Mouse (Mus musculus) heart, embryonic 14.5 days (tissue): ENCODE results near the gene Ankrd65. TPM values are rescaled to one million over a fixed set of nuclear protein-coding genes. Genes with fewer than 3 reads are reported as not detected.
"Not testable (repeated sequence)": the region's sequence is repeated elsewhere in the genome, so short reads cannot be mapped to it uniquely, and the experiment has no call there.

Experiments
- ATAC-seq: fragments of 200-750 bp; cut with Nextera tagmentation; 2 replicates; pipeline ENCODE4 v1.8.0; 2017; ENCODE audit warnings: low read depth, moderate TSS enrichment; ENCODE audit not compliant: insufficient number of reproducible peaks, insufficient read depth, low FRiP score
- H3K27ac ChIP-seq, 2 experiments: fragments of 200-500 bp in 1 of 2; fragments of 300-500 bp in 1 of 2; sonication (generic) in 1 of 2; replicated peaks in 1 of 2; 2 replicates each; pipeline ENCODE4 v1.5.1; 2012 to 2014; ENCODE audit warnings: low read depth in 2 of 2, low read length in 2 of 2, control low read depth in 1 of 2, mild to moderate bottlenecking in 1 of 2, mixed read lengths in 1 of 2; ENCODE audit not compliant: control insufficient read depth in 1 of 2, insufficient read depth in 1 of 2
- H3K27me3 ChIP-seq: fragments of 300-500 bp; sonication (generic); 2 replicates; pipeline ENCODE4 v1.6.1; 2014; ENCODE audit warnings: mild to moderate bottlenecking, low read length, control low read depth; ENCODE audit not compliant: control insufficient read depth, insufficient read depth
- H3K36me3 ChIP-seq: fragments of 300-500 bp; sonication (generic); 2 replicates; pipeline ENCODE4 v1.6.1; 2014; ENCODE audit warnings: mild to moderate bottlenecking, control low read depth, low read length, mixed read lengths; ENCODE audit not compliant: control insufficient read depth, insufficient read depth
- H3K4me1 ChIP-seq, 2 experiments: fragments of 200-500 bp in 1 of 2; fragments of 300-500 bp in 1 of 2; sonication (generic) in 1 of 2; 2 replicates each; pipeline ENCODE4 v1.6.1; 2012 to 2014; ENCODE audit warnings: low read length in 2 of 2, control low read depth in 1 of 2, mixed read lengths in 1 of 2; ENCODE audit not compliant: control insufficient read depth in 2 of 2, insufficient read depth in 2 of 2
- H3K4me2 ChIP-seq: fragments of 300-500 bp; sonication (generic); 2 replicates; pipeline ENCODE4 v1.6.1; 2014; ENCODE audit warnings: mild to moderate bottlenecking, low read length
- H3K4me3 ChIP-seq, 2 experiments: fragments of 200-500 bp in 1 of 2; fragments of 300-500 bp in 1 of 2; sonication (generic) in 1 of 2; 2 replicates each; pipeline ENCODE4 v1.5.1; 2012 to 2014; ENCODE audit warnings: low read length in 2 of 2, mild to moderate bottlenecking in 2 of 2, control low read depth in 1 of 2, low read depth in 1 of 2, moderate library complexity in 1 of 2; ENCODE audit not compliant: control insufficient read depth in 1 of 2, insufficient read depth in 1 of 2
- H3K9ac ChIP-seq: fragments of 300-500 bp; sonication (generic); 2 replicates; pipeline ENCODE4 v1.6.1; 2014; ENCODE audit warnings: mild to moderate bottlenecking, low read length
- H3K9me3 ChIP-seq: fragments of 300-500 bp; sonication (generic); 2 replicates; pipeline ENCODE4 v1.6.1; 2016; ENCODE audit warnings: low read length, control low read depth; ENCODE audit not compliant: control insufficient read depth
- WGBS: fragments of 180-500 bp; shearing (Covaris S2); extraction: QIAGEN DNeasy Blood & Tissue Kit; methylation state at CpG from one replicate; pipeline ENCODE4 v1.1.7; 2014; 5-methylcytosine and 5-hydroxymethylcytosine counted together
- polyA plus RNA-seq: library from polyadenylated mRNA; unstranded; fragments of >200 nt; fragmentation: Nextera tagmentation; extraction: Ambion mirVana; gene quantifications from 2 replicates; pipeline ENCODE4 v1.2.1, GENCODE M21; 2014

The Ankrd65 gene
- polyA plus RNA-seq: not detected in 2 replicates

GRCm38 (mm10) chr4:155790021-155790489 is at the start of gene Ankrd65:
TSS of gene Ankrd65 (plus strand) at chr4:155790439.
- no peak within 1 kb of the TSS for H3K9ac ChIP-seq
- H3K4me2 ChIP-seq: no peak within 1 kb of the TSS
- H3K4me3 ChIP-seq: no peak within 1 kb of the TSS
- H3K27ac ChIP-seq: no peak within 1 kb of the TSS
- no peaks in the 10 kb centered on the region for H3K27me3 ChIP-seq
- H3K36me3 ChIP-seq: no peaks in the 10 kb centered on the region
- peaks cover 4 to 10% of the 10 kb centered on the region in 2 experiments; a peak in 3 of 4 replicates for H3K4me1 ChIP-seq
- 82% methylated on average over 3 of the region's 3 CpGs for WGBS
- H3K9me3 ChIP-seq: no peaks in the 10 kb centered on the region
- no peak for ATAC-seq

- H3K36me3 ChIP-seq: peaks cover 68% of the 10 kb centered on the region
- H3K4me1 ChIP-seq, ATAC-seq, H3K27ac ChIP-seq, H3K4me3 ChIP-seq, H3K9me3 ChIP-seq, H3K9ac ChIP-seq, H3K27me3 ChIP-seq, H3K4me2 ChIP-seq: not testable (repeated sequence)
- WGBS: 83% methylated on average over 10 of the region's 10 CpGs
Observed at GRCm38 (mm10) chr4:155740681-155741080, 49.6 kb upstream of the Ankrd65 start.

DNA sequence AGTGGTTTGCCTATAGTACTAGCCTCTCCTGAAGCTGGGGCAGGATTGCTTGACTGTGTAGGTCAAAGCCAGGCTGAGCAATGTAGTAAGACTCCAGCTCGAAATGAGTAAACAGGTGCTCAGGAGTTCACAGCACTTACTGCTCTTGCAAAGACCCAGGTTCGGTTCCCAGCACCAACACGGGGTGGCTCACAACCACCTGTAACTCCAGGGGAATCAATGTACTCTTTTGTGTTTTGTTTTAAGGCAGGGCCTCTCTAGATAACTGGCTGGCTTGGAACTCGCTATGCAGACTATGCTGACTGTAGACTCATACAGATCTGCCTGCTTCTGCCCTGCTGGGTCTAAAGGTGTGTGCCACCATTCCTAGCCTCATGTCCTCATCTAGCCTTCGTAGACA is 47.6 kb upstream of the Ankrd65 start:
- ATAC-seq: no peak
- H3K4me2 ChIP-seq: no peak overlapping the region
- no peak overlapping the region for H3K9ac ChIP-seq
- WGBS: 89% methylated on average over 5 of the region's 5 CpGs
- no peak overlapping the region for H3K27ac ChIP-seq
- H3K27me3 ChIP-seq: no peaks in the 10 kb centered on the region
- H3K4me1 ChIP-seq: no peaks in the 10 kb centered on the region
- H3K36me3 ChIP-seq: peaks cover 83% of the 10 kb centered on the region
- no peak overlapping the region for H3K4me3 ChIP-seq
- no peaks in the 10 kb centered on the region for H3K9me3 ChIP-seq

GRCm38 (mm10) chr4:155744474-155744873 is 45.8 kb upstream of the Ankrd65 start:
- ATAC-seq: no peak
- H3K27me3 ChIP-seq: no peaks in the 10 kb centered on the region
- no peak overlapping the region for H3K4me3 ChIP-seq
- H3K27ac ChIP-seq: no peak overlapping the region
- no peak overlapping the region for H3K9ac ChIP-seq
- peaks cover 100% of the 10 kb centered on the region for H3K36me3 ChIP-seq
- H3K4me2 ChIP-seq: no peak overlapping the region
- WGBS: 84% methylated on average over 8 of the region's 8 CpGs
- no peaks in the 10 kb centered on the region for H3K9me3 ChIP-seq
- H3K4me1 ChIP-seq: no peaks in the 10 kb centered on the region

DNA sequence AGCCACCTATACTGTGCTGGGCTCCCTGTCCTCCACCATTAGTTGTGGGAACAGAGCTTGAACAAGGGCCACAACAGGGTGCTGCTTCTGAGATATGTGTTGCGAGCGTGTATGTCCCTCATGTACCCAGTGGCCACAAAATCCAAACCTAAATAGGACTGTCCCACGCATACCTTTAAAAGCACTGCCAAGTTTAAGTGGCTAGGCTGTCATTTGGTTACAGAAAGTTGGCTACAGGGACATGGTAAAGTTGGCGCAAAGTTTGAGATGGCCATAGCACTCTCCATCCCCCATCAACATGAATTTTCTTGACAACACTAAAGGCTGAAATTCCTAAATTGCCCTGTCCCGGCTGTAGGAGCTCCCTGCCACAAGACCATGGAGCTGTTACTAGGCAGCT is 45.1 kb upstream of the Ankrd65 start:
- H3K27ac ChIP-seq: no peak overlapping the region
- no peaks in the 10 kb centered on the region for H3K4me1 ChIP-seq
- WGBS: 92% methylated on average over 5 of the region's 5 CpGs
- H3K4me3 ChIP-seq: no peak overlapping the region
- no peak for ATAC-seq
- H3K36me3 ChIP-seq: peaks cover 100% of the 10 kb centered on the region
- no peak overlapping the region for H3K4me2 ChIP-seq
- H3K27me3 ChIP-seq: no peaks in the 10 kb centered on the region
- no peaks in the 10 kb centered on the region for H3K9me3 ChIP-seq
- H3K9ac ChIP-seq: no peak overlapping the region

DNA sequence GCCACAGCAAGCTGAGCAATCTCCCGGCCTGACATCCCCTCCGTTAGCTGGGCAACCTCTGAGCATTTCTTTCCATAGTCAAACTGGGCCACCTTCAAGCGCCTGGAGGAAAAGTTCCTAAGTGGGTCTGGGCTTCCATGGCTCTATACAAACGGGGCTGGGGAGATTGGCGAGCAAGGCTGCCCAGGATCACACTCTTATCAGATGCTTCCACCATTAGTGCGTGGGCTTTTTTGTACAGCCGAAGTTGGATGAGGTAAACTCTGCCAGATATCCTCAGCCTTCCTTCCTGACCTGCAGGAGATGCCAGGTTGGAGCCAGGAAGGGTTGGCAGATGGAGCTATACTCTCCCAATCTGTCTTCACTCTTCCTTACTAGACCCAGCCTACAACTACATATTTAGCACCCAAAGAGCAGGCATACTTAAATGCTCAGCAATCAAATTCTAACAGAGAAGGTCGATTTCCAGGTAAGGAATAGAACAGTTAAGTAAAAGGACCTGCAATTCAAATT is 44.1 kb upstream of the Ankrd65 start:
- no peak for ATAC-seq
- WGBS: 83% methylated on average over 8 of the region's 8 CpGs
- H3K4me2 ChIP-seq: no peak overlapping the region

DNA sequence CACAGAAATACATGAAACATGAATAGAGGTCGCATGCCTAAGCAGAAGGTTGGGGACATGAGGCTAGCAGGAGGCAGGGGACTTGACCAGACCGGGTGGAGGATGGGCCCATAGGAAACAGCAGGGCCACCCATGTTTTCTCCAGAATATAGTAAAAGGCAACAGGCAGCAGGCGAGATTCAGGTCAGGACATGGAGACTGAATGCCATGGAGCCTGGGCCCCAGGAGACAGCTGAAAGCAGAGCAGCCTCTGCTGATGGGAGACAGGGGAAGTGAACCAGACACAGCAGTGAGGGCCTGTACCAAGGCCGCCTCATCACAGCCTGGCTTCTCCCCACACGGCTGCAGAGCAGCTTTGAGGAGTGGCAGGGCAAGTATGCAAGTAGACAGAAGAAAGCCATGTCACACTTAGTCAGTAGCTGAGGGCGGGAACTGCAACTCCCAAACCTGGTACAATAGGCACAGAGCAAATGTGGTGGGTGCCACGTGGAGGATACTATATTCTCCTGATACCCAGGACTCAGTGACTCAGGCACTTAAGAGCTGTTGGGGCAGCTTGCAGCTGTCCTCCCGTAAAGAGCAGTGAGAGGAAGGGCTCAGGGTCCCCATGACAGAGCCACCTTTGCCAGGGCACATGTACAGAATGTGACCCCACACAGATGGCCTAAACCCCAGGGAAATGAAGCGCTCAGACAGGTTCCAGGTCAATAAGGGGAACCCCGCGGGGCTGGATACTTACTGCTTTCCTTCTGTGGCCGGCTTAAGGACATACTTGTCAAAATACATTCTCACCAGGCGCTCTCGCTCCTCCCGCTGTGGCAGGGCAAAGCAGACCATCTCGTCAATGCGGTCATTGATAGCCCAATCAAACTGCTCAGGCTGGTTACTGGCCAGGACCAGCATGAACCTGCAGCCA is 43.4 kb upstream of the Ankrd65 start:
- no peaks in the 10 kb centered on the region for H3K4me1 ChIP-seq
- H3K9me3 ChIP-seq: no peaks in the 10 kb centered on the region
- ATAC-seq: no peak
- no peak overlapping the region for H3K9ac ChIP-seq
- H3K4me3 ChIP-seq: no peak overlapping the region
- H3K27me3 ChIP-seq: no peaks in the 10 kb centered on the region
- H3K27ac ChIP-seq: no peak overlapping the region
- 87% methylated on average over 17 of the region's 17 CpGs for WGBS
- peaks cover 100% of the 10 kb centered on the region for H3K36me3 ChIP-seq
- H3K4me2 ChIP-seq: no peak overlapping the region

More for the DNA sequence above, 44.1 kb upstream of the Ankrd65 start:
- Histone ChIP-seq H3K4me1 (no peaks in the 10 kb centered on the region), H3K27me3 (no peaks in the 10 kb centered on the region), H3K36me3 (peaks cover 100% of the 10 kb centered on the region), H3K27ac (no peak overlapping the region), H3K4me3 (no peak overlapping the region), H3K9me3 (no peaks in the 10 kb centered on the region), H3K9ac (no peak overlapping the region)
